Mouse (Mus musculus) heart, embryonic 14.5 days (tissue): ENCODE results near the gene Gpr62. TPM values are rescaled to one million over a fixed set of nuclear protein-coding genes. Genes with fewer than 3 reads are reported as not detected.
A peak's percentile ranks its signal among the peaks of the same experiment; 100 is the strongest.

Experiments
- ATAC-seq: fragments of 200-750 bp; cut with Nextera tagmentation; 2 replicates; pipeline ENCODE4 v1.8.0; 2017; ENCODE audit warnings: low read depth, moderate TSS enrichment; ENCODE audit not compliant: insufficient number of reproducible peaks, insufficient read depth, low FRiP score
- H3K27ac ChIP-seq, 2 experiments: fragments of 200-500 bp in 1 of 2; fragments of 300-500 bp in 1 of 2; sonication (generic) in 1 of 2; replicated peaks in 1 of 2; 2 replicates each; pipeline ENCODE4 v1.5.1; 2012 to 2014; ENCODE audit warnings: low read depth in 2 of 2, low read length in 2 of 2, control low read depth in 1 of 2, mild to moderate bottlenecking in 1 of 2, mixed read lengths in 1 of 2; ENCODE audit not compliant: control insufficient read depth in 1 of 2, insufficient read depth in 1 of 2
- H3K27me3 ChIP-seq: fragments of 300-500 bp; sonication (generic); 2 replicates; pipeline ENCODE4 v1.6.1; 2014; ENCODE audit warnings: mild to moderate bottlenecking, low read length, control low read depth; ENCODE audit not compliant: control insufficient read depth, insufficient read depth
- H3K36me3 ChIP-seq: fragments of 300-500 bp; sonication (generic); 2 replicates; pipeline ENCODE4 v1.6.1; 2014; ENCODE audit warnings: mild to moderate bottlenecking, control low read depth, low read length, mixed read lengths; ENCODE audit not compliant: control insufficient read depth, insufficient read depth
- H3K4me1 ChIP-seq, 2 experiments: fragments of 200-500 bp in 1 of 2; fragments of 300-500 bp in 1 of 2; sonication (generic) in 1 of 2; 2 replicates each; pipeline ENCODE4 v1.6.1; 2012 to 2014; ENCODE audit warnings: low read length in 2 of 2, control low read depth in 1 of 2, mixed read lengths in 1 of 2; ENCODE audit not compliant: control insufficient read depth in 2 of 2, insufficient read depth in 2 of 2
- H3K4me2 ChIP-seq: fragments of 300-500 bp; sonication (generic); 2 replicates; pipeline ENCODE4 v1.6.1; 2014; ENCODE audit warnings: mild to moderate bottlenecking, low read length
- H3K4me3 ChIP-seq, 2 experiments: fragments of 200-500 bp in 1 of 2; fragments of 300-500 bp in 1 of 2; sonication (generic) in 1 of 2; 2 replicates each; pipeline ENCODE4 v1.5.1; 2012 to 2014; ENCODE audit warnings: low read length in 2 of 2, mild to moderate bottlenecking in 2 of 2, control low read depth in 1 of 2, low read depth in 1 of 2, moderate library complexity in 1 of 2; ENCODE audit not compliant: control insufficient read depth in 1 of 2, insufficient read depth in 1 of 2
- H3K9ac ChIP-seq: fragments of 300-500 bp; sonication (generic); 2 replicates; pipeline ENCODE4 v1.6.1; 2014; ENCODE audit warnings: mild to moderate bottlenecking, low read length
- H3K9me3 ChIP-seq: fragments of 300-500 bp; sonication (generic); 2 replicates; pipeline ENCODE4 v1.6.1; 2016; ENCODE audit warnings: low read length, control low read depth; ENCODE audit not compliant: control insufficient read depth
- WGBS: fragments of 180-500 bp; shearing (Covaris S2); extraction: QIAGEN DNeasy Blood & Tissue Kit; methylation state at CpG from one replicate; pipeline ENCODE4 v1.1.7; 2014; 5-methylcytosine and 5-hydroxymethylcytosine counted together
- polyA plus RNA-seq: library from polyadenylated mRNA; unstranded; fragments of >200 nt; fragmentation: Nextera tagmentation; extraction: Ambion mirVana; gene quantifications from 2 replicates; pipeline ENCODE4 v1.2.1, GENCODE M21; 2014

The Gpr62 gene
- polyA plus RNA-seq, 1 experiment from 2014 or later, result 0.46 TPM

DNA sequence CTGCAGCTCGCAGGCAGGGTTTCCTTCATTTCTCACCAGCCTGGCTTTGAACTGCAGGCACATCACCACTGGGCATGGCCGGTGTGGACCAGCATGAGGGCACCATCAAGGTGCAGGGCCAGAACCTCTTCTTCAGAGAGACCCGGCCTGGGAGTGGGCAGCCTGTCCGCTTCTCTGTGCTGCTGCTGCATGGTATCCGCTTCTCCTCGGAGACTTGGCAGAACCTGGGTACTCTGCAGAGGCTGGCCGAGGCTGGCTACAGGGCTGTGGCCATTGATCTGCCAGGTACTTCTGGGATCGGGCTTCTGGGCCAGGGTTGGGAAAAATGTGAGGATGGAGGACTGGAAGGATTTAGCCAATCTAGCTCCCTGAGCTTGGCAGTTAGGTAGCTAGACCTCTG is 15.8 kb downstream of the Gpr62 start:
- 90% methylated on average over 8 of the region's 8 CpGs for WGBS
- peak overlapping the region; percentile 2; the same call in 1 of the 2 replicates for H3K9ac ChIP-seq
- H3K4me1 ChIP-seq, result peaks cover 21 to 49% of the 10 kb centered on the region in 2 experiments

DNA sequence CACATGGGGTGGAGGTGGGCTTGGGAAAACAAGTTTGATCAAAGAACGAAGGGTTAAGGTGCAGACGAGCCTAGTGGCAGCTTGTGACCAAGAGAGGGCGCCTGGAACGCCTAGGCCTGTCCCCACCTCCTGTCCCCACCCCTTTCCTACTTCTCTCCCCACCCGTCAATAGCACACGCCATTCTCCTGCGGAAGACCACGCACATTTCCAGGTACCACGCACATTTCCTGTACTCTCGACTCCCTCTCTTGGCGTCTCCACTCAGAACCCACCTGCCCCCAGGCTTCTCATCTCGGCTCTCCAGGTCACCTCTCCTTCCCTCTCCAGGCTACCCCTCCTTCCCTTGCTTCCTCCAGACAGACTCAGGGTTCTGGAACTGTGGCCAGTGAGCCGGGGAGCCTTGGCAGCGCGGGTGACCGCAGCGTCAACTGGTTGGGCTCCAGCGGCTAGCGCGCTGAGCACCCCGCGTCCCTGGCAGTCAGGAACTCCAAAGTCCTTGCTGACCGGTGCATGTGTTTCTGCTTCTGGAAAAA is 17.2 kb downstream of the Gpr62 start:
- WGBS, result 1% methylated on average over 23 of the region's 23 CpGs

More for the DNA sequence above, 15.8 kb downstream of the Gpr62 start:
- ATAC-seq, result no peak
- H3K27me3 ChIP-seq, result no peaks in the 10 kb centered on the region
- H3K27ac ChIP-seq, result no peak overlapping the region
- no peaks in the 10 kb centered on the region for H3K9me3 ChIP-seq
- no peaks in the 10 kb centered on the region for H3K36me3 ChIP-seq
- H3K4me3 ChIP-seq, result no peak overlapping the region
- H3K4me2 ChIP-seq, result no peak overlapping the region

DNA sequence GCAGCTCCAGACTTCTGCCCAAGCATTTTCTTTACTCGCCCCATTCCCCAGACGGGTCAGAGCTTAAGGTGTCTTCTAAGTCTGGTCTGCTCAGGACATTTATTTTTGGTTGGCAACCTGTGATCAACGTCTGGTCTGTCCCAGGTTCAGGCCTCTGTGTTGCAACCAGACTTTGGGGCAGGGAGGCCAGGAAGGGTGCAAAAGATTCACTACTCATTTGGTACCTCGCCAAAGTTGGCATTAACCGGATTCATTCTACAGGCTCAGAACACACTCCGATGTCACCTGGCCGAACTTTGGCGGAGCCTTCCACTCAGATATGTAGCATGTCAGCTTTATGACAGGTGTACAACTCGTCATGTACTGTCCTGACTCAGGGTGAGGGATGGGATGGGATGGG is 17.8 kb downstream of the Gpr62 start:
- H3K27ac ChIP-seq, result peak overlapping the region; percentile 56 to 80
- H3K4me2 ChIP-seq, result peak overlapping the region; percentile 91
- H3K9me3 ChIP-seq, result no peaks in the 10 kb centered on the region
- ATAC-seq, result no peak
- WGBS, result 35% methylated on average over 9 of the region's 9 CpGs
- H3K9ac ChIP-seq, result peak overlapping the region; percentile 79
- peak overlapping the region; percentile 51 to 73; a peak in 2 of 4 replicates for H3K4me3 ChIP-seq
- no peaks in the 10 kb centered on the region for H3K27me3 ChIP-seq
- H3K36me3 ChIP-seq, result no peaks in the 10 kb centered on the region
- H3K4me1 ChIP-seq, result peaks cover 16 to 40% of the 10 kb centered on the region in 2 experiments

More for the DNA sequence above, 17.2 kb downstream of the Gpr62 start:
- H3K36me3 ChIP-seq, result no peaks in the 10 kb centered on the region
- H3K9me3 ChIP-seq, result no peaks in the 10 kb centered on the region
- ATAC-seq, result no peak; the same call in 1 of the 2 replicates
- peak overlapping the region; percentile 3 to 80; a peak in 3 of 4 replicates for H3K27ac ChIP-seq
- H3K4me1 ChIP-seq, result peaks cover 18 to 43% of the 10 kb centered on the region in 2 experiments
- peak overlapping the region; percentile 79 for H3K9ac ChIP-seq
- peak overlapping the region; percentile 91 for H3K4me2 ChIP-seq
- H3K27me3 ChIP-seq, result no peaks in the 10 kb centered on the region
- H3K4me3 ChIP-seq, result peak overlapping the region; percentile 49 to 51

DNA sequence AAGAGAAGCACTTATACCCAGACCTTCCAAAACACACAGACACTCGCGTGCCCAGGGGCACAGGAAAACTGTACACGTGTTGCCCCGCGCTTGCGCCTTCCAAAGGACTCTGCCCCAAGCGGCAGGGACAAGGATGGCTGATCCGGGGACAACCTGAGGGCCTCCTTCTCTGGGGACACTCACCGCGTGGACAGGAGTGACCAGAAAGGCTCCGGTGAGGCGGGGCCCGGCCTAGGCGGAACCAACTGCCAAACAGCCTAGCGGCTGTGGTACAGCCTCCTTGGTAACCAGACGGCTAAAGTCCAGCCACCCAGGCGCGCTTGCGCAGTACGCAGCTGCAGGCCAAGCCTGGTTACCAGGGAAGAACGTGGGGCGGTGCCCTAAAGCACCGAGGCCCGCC is 18.4 kb downstream of the Gpr62 start, which contains the start of the genes Abhd14b and Abhd14a:
Gene Abhd14b (plus strand): TSS at position 112 of the 400 bp plus-strand sequence.
Gene Abhd14a (minus strand): TSS at position 331 of the 400 bp plus-strand sequence.
- Histone ChIP-seq H3K27ac (peak within 1 kb of the TSS; percentile 60 to 80), H3K27me3 (no peaks in the 10 kb centered on the region), H3K9me3 (no peaks in the 10 kb centered on the region), H3K9ac (peak within 1 kb of the TSS; percentile 79), H3K4me1 (peaks cover 12 to 34% of the 10 kb centered on the region in 2 experiments), H3K4me2 (peak within 1 kb of the TSS; percentile 91), H3K36me3 (no peaks in the 10 kb centered on the region), H3K4me3 (peak within 1 kb of the TSS; percentile 51 to 73)
- under 1% methylated on average over 24 of the region's 24 CpGs for WGBS
- ATAC-seq, result peak; percentile 74

DNA sequence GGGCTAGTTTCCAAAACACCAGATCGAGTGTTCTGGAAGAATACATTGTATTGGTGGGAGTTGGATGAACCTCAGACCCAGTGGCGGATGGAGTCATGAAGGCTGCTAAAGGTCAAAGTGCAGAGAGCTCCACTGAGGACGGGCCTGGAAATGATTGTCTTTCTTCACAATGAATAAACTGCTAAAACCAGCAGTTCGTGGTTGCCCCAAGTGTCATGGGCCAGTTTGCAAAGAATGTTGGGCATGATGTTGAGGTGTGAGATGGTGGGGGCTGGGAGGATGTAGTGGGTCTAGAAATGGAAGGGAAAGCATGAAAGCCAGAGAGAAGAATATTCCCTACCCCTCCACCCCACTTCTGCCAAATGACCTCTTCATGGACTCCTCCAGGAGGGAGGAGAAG is 20.9 kb downstream of the Gpr62 start:
- H3K4me3 ChIP-seq, result no peak overlapping the region
- no peak for ATAC-seq
- no peak overlapping the region for H3K9ac ChIP-seq
- WGBS, result 83% methylated on average over 4 of the region's 4 CpGs
- 0 out of 2 replicates have a peak, but pooled peaks cover 4% of the 10 kb centered on the region for H3K36me3 ChIP-seq
- H3K27me3 ChIP-seq, result no peaks in the 10 kb centered on the region
- no peak overlapping the region for H3K4me2 ChIP-seq
- no peaks in the 10 kb centered on the region for H3K9me3 ChIP-seq
- no peak overlapping the region for H3K27ac ChIP-seq
- peaks cover 8 to 18% of the 10 kb centered on the region in 2 experiments for H3K4me1 ChIP-seq

DNA sequence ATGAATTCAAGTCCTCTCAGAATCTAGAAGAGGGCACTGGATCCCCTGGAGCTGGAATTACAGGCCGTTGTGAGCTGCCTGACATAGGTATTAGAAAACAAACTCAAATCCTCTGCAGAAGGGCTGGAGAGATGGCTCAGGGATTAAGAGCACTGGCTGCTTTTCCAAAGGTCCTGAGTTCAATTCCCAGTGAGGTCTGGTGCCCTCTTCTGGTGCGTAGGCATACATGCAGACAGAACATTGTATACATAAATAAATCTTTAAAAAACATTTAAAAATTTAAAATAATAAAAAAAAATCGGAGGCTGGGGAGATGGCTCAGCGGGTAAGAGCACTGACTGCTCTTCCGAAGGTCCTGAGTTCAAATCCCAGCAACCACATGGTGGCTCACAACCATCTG is 23.1 kb downstream of the Gpr62 start:
- no peaks in the 10 kb centered on the region for H3K9me3 ChIP-seq
- H3K4me3 ChIP-seq, result no peak overlapping the region
- WGBS, result 69% methylated on average over 5 of the region's 5 CpGs
- H3K4me2 ChIP-seq, result no peak overlapping the region
- H3K9ac ChIP-seq, result no peak overlapping the region
- no peak overlapping the region for H3K27ac ChIP-seq
- 0 out of 2 replicates have a peak, but pooled peaks cover 5% of the 10 kb centered on the region for H3K36me3 ChIP-seq
- H3K4me1 ChIP-seq, result peaks cover 7 to 15% of the 10 kb centered on the region in 2 experiments
- ATAC-seq, result no peak
- H3K27me3 ChIP-seq, result no peaks in the 10 kb centered on the region

DNA sequence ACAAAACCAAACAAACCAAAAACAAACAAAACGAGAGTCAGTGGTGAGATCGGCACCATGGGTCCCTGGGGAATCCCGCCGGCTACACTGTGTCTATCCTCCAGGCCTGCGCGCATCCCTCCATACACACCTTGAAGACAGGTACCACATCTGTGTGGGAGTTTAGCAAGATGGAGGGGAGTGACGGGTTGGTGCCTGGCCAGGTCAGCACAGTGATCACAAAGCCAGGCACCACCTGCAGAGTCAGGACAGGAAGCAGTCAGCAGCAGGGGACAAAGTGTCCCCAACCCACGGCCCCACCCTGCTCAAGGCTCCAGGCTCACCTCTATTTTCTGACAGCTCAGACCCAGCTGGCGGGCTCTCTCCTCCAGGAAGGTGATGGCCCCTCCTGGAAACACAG is 29.2 kb downstream of the Gpr62 start:
- H3K4me1 ChIP-seq, result peaks cover 11 to 16% of the 10 kb centered on the region in 2 experiments
- no peaks in the 10 kb centered on the region for H3K9me3 ChIP-seq
- no peaks in the 10 kb centered on the region for H3K27me3 ChIP-seq
- no peak for ATAC-seq
- H3K4me2 ChIP-seq, result no peak overlapping the region
- H3K9ac ChIP-seq, result no peak overlapping the region
- WGBS, result 79% methylated on average over 9 of the region's 9 CpGs
- H3K4me3 ChIP-seq, result no peak overlapping the region
- peaks cover 34% of the 10 kb centered on the region for H3K36me3 ChIP-seq
- no peak overlapping the region for H3K27ac ChIP-seq
